Mouse (Mus musculus): ENCODE results near the gene Sv2b. TPM values are rescaled to one million over a fixed set of nuclear protein-coding genes. Genes with fewer than 3 reads are reported as not detected.

Sv2b gene
- polyA plus RNA-seq, 1 experiment from 2014 or later, result 0.64 TPM

DNA sequence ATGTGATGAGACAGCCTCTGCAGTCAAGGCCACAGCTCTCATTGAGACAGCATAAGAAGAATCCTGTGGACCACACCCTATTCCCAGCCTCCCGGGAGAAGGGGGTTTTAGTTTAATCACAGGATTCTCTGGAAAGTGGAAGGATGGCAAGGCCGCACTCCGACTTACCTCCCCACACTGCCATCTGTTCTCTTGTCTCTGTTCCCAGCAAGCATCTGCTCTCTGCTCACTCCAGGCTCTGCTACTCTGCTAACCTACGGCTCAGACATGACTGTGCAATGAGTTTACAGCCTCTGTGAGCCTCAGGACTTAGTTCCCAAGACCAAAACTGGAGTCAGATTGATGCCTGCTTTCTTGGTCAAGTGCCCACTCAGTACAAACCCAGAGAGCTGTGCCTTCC is 43.8 kb downstream of the Sv2b start:
- Histone ChIP-seq H3K27me3 (replicated peaks) (no peaks in the 10 kb centered on the region), H3K4me1 (replicated peaks) (no peaks in the 10 kb centered on the region), H3K9me3 (replicated peaks) (no peaks in the 10 kb centered on the region), H3K27ac (ENCODE audit: poor library complexity, severe bottlenecking) (no peak overlapping the region), H3K4me2 (no peak overlapping the region), H3K4me3 (no peak overlapping the region), H3K36me3 (no peaks in the 10 kb centered on the region), H3K9ac (no peak overlapping the region)
- WGBS, result 63% methylated on average over 4 of the region's 4 CpGs
- no peak for ATAC-seq (ENCODE audit: insufficient number of reproducible peaks, low FRiP score)

DNA sequence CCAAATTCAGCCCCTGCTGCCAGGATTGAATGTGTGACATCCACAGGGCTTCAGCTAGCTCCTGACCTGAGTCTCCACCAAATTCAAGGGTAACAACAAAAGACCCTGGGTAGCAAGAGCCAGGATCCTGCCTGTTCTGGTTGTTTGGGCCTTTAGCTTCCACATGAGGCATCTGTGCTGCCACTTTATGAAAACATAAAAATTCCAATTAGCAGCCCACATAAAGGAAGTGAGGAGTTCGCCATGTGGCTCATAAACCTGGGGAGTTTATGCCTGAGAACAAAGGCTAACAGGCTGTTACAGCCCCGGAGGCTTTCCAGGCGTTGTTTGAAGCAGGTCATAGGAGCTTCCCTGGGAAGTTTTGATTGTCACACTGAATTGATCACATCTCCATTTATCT is 49.1 kb downstream of the Sv2b start:
- Histone ChIP-seq H3K4me2 (no peak overlapping the region), H3K4me1 (replicated peaks) (no peaks in the 10 kb centered on the region), H3K27ac (ENCODE audit: poor library complexity, severe bottlenecking) (no peak overlapping the region), H3K9ac (no peak overlapping the region), H3K4me3 (no peak overlapping the region), H3K36me3 (no peaks in the 10 kb centered on the region), H3K27me3 (replicated peaks) (no peaks in the 10 kb centered on the region), H3K9me3 (replicated peaks) (no peaks in the 10 kb centered on the region)
- WGBS, result 72% methylated on average over 3 of the region's 3 CpGs
- ATAC-seq (ENCODE audit: insufficient number of reproducible peaks, low FRiP score), result no peak

DNA sequence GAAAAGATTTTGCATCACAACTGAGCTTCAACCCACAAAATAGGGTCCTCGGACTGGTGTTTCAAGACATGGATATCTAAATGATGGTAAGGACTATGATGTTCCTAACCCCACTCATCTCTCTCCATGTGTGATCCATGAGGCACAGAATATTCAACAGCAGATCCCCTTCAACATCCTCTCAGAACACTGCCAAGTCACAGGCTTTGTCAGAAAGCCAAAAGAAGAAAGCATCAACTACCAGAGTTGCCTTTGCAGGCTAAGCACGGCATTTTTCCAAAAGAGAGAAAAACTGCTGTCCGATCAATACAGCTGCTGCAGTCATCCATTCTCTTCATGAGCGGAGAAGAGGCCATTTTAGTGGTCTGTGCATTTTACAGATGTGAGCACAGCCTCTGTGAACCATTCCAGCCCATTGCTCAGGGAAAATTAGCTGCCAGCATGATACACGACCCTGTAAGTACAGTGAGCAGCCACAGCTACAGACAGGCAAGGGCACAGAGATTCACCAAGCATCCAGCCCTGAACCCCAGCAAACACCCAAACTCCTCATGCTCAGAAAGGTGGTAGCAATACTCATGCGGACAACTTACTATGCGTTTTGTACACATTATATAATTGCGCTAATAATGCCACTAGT is 55.3 kb downstream of the Sv2b start:
- WGBS, result 87% methylated on average over 8 of the region's 8 CpGs
- H3K36me3 ChIP-seq, result no peaks in the 10 kb centered on the region
- H3K4me3 ChIP-seq, result no peak overlapping the region
- no peaks in the 10 kb centered on the region for H3K4me1 ChIP-seq (replicated peaks)
- H3K27me3 ChIP-seq (replicated peaks), result no peaks in the 10 kb centered on the region
- no peak for ATAC-seq (ENCODE audit: insufficient number of reproducible peaks, low FRiP score)
- no peak overlapping the region for H3K4me2 ChIP-seq
- H3K9me3 ChIP-seq (replicated peaks), result no peaks in the 10 kb centered on the region
- no peak overlapping the region for H3K9ac ChIP-seq
- no peak overlapping the region for H3K27ac ChIP-seq (ENCODE audit: poor library complexity, severe bottlenecking)

- Histone ChIP-seq H3K4me2 (no peak overlapping the region), H3K9ac (no peak overlapping the region), H3K4me1 (replicated peaks) (no peaks in the 10 kb centered on the region), H3K27ac (ENCODE audit: poor library complexity, severe bottlenecking) (no peak overlapping the region), H3K4me3 (no peak overlapping the region), H3K36me3 (no peaks in the 10 kb centered on the region), H3K9me3 (replicated peaks) (no peaks in the 10 kb centered on the region), H3K27me3 (replicated peaks) (no peaks in the 10 kb centered on the region)
- no peak for ATAC-seq (ENCODE audit: insufficient number of reproducible peaks, low FRiP score)
- 79% methylated on average over 8 of the region's 8 CpGs for WGBS
These were observed 68.1 kb downstream of the Sv2b start for GRCm38 (mm10) chr7:75240754-75241507.

DNA sequence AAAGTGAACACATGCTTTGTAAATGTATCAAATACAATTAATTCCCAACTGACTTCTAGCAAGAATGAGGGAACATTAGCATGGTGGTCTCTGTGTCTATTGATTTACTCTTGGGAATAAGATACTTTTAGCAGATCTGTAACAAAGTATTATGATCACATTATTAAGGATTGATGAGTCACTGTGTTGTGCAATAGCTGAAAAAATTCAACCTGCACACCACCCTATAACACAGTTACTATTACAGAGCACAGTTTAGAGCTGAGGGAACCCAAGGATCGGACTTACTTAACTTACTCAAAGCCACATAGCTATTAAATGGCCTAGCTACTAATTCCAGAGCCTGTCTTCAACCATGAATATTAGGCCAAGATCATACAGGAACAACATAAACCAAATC is 72.7 kb downstream of the Sv2b start:
- no peak overlapping the region for H3K9ac ChIP-seq
- no peak for ATAC-seq (ENCODE audit: insufficient number of reproducible peaks, low FRiP score)

DNA sequence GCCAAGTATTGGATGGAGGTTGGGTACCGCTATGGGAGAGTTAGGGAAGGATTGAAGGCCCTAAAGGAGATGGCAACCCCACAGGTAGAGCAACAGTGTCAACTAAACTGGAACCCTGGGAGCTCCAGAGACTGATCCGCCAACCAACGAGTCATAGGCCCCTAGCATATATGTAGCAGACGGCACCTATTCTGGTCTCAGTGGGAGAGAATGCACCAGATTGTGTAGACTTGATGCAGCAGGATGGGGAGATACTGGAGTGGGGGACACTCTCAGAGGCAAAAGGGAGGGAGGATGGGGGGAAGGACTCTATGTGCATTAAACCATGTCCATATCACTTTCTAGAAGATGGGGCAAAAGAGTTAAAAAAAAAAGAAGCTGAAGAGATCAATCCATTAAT is 84.9 kb downstream of the Sv2b start:
- H3K9ac ChIP-seq, result no peak overlapping the region
- H3K4me3 ChIP-seq, result no peak overlapping the region
- peaks cover 3% of the 10 kb centered on the region for H3K9me3 ChIP-seq (replicated peaks)
- H3K27ac ChIP-seq (ENCODE audit: poor library complexity, severe bottlenecking), result no peak overlapping the region
- H3K4me2 ChIP-seq, result no peak overlapping the region
- H3K36me3 ChIP-seq, result no peaks in the 10 kb centered on the region
- no peaks in the 10 kb centered on the region for H3K4me1 ChIP-seq (replicated peaks)
- H3K27me3 ChIP-seq (replicated peaks), result no peaks in the 10 kb centered on the region
- 86% methylated on average over 4 of the region's 4 CpGs for WGBS
- ATAC-seq (ENCODE audit: insufficient number of reproducible peaks, low FRiP score), result no peak

More for the DNA sequence above, 72.7 kb downstream of the Sv2b start:
- H3K9me3 ChIP-seq (replicated peaks), result no peaks in the 10 kb centered on the region
- no peak overlapping the region for H3K4me3 ChIP-seq
- no peaks in the 10 kb centered on the region for H3K36me3 ChIP-seq
- no peak overlapping the region for H3K27ac ChIP-seq (ENCODE audit: poor library complexity, severe bottlenecking)
- no peaks in the 10 kb centered on the region for H3K4me1 ChIP-seq (replicated peaks)
- H3K27me3 ChIP-seq (replicated peaks), result no peaks in the 10 kb centered on the region
- WGBS, result 72% methylated on average over 1 of the region's 1 CpGs
- H3K4me2 ChIP-seq, result no peak overlapping the region

- peaks cover 3% of the 10 kb centered on the region for H3K9me3 ChIP-seq (replicated peaks)
- H3K4me3 ChIP-seq, result no peak overlapping the region
- H3K4me1 ChIP-seq (replicated peaks), result no peaks in the 10 kb centered on the region
- no peak overlapping the region for H3K4me2 ChIP-seq
- H3K9ac ChIP-seq, result no peak overlapping the region
- H3K27me3 ChIP-seq (replicated peaks), result no peaks in the 10 kb centered on the region
- 61% methylated on average over 7 of the region's 7 CpGs for WGBS
- H3K27ac ChIP-seq (ENCODE audit: poor library complexity, severe bottlenecking), result no peak overlapping the region
- no peaks in the 10 kb centered on the region for H3K36me3 ChIP-seq
- ATAC-seq (ENCODE audit: insufficient number of reproducible peaks, low FRiP score), result no peak
These were observed 86.2 kb downstream of the Sv2b start for GRCm38 (mm10) chr7:75222704-75223431.

DNA sequence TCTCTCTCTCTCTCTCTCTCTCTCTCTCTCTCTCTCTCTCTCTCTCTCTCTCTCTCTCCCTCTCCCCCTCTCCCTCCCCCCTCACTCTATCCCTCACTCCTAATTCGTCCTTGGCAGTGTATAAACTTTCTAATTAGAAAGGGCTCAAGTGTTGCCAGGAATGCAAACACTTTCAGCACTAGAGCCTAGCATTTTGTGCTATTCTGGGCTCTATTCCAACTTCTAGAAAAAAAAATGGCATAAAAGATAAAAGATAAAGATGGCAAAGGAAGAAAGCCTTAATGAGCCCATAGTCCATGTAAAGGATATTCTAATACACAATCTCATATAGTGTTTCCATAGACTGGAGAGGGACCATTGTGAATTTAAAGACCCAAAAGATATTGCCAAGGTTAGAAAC is 88.3 kb downstream of the Sv2b start:
- no peak overlapping the region for H3K4me2 ChIP-seq
- no peak overlapping the region for H3K4me3 ChIP-seq
- no peaks in the 10 kb centered on the region for H3K36me3 ChIP-seq
- H3K9me3 ChIP-seq (replicated peaks), result peaks cover 3% of the 10 kb centered on the region
- H3K27ac ChIP-seq (ENCODE audit: poor library complexity, severe bottlenecking), result no peak overlapping the region
- H3K27me3 ChIP-seq (replicated peaks), result no peaks in the 10 kb centered on the region
- no peaks in the 10 kb centered on the region for H3K4me1 ChIP-seq (replicated peaks)
- no peak for ATAC-seq (ENCODE audit: insufficient number of reproducible peaks, low FRiP score)
- no peak overlapping the region for H3K9ac ChIP-seq
- 17% methylated on average over 1 of the region's 1 CpGs for whole genome bisulfite sequencing

GRCm38 (mm10) chr7:75220296-75220695 is 88.8 kb downstream of the Sv2b start:
- Histone ChIP-seq H3K4me2 (no peak overlapping the region), H3K36me3 (no peaks in the 10 kb centered on the region), H3K27me3 (replicated peaks) (no peaks in the 10 kb centered on the region), H3K4me1 (replicated peaks) (no peaks in the 10 kb centered on the region), H3K9me3 (replicated peaks) (peaks cover 3% of the 10 kb centered on the region), H3K9ac (no peak overlapping the region), H3K27ac (ENCODE audit: poor library complexity, severe bottlenecking) (no peak overlapping the region), H3K4me3 (no peak overlapping the region)
- ATAC-seq (ENCODE audit: insufficient number of reproducible peaks, low FRiP score), result no peak

- Histone ChIP-seq H3K4me2 (no peak overlapping the region), H3K4me1 (replicated peaks) (no peaks in the 10 kb centered on the region), H3K36me3 (no peaks in the 10 kb centered on the region), H3K9me3 (replicated peaks) (peaks cover 3% of the 10 kb centered on the region), H3K27me3 (replicated peaks) (no peaks in the 10 kb centered on the region), H3K27ac (ENCODE audit: poor library complexity, severe bottlenecking) (no peak overlapping the region), H3K4me3 (no peak overlapping the region), H3K9ac (no peak overlapping the region)
- 80% methylated on average over 7 of the region's 7 CpGs for WGBS
- no peak for ATAC-seq (ENCODE audit: insufficient number of reproducible peaks, low FRiP score)
These were observed 92.9 kb downstream of the Sv2b start for GRCm38 (mm10) chr7:75216180-75216579.

GRCm38 (mm10) chr7:75209221-75209641 is 99.8 kb downstream of the Sv2b start:
- ATAC-seq (ENCODE audit: insufficient number of reproducible peaks, low FRiP score), result no peak

More at GRCm38 (mm10) chr7:75209221-75209641, 99.8 kb downstream of the Sv2b start:
- H3K27ac ChIP-seq (ENCODE audit: poor library complexity, severe bottlenecking), result no peak overlapping the region
- no peak overlapping the region for H3K4me3 ChIP-seq
- H3K9me3 ChIP-seq (replicated peaks), result no peaks in the 10 kb centered on the region
- no peaks in the 10 kb centered on the region for H3K4me1 ChIP-seq (replicated peaks)
- no peaks in the 10 kb centered on the region for H3K36me3 ChIP-seq
- no peak overlapping the region for H3K9ac ChIP-seq
- no peak overlapping the region for H3K4me2 ChIP-seq
- H3K27me3 ChIP-seq (replicated peaks), result no peaks in the 10 kb centered on the region
- whole genome bisulfite sequencing, result 64% methylated on average over 4 of the region's 4 CpGs

All from heart, embryonic 12.5 days (tissue).